Mouse (Mus musculus) activated CD4-positive, CD25-positive, alpha-beta regulatory T cell (primary cell): Measurements from ENCODE around the gene Sox21. TPM values are rescaled to one million over a fixed set of nuclear protein-coding genes. Genes with fewer than 3 reads are reported as not detected.

ENCODE experiments used
- polyA plus RNA-seq, 2 experiments: library from polyadenylated mRNA; unstranded; fragments of 100-300 nt; shearing (Covaris generic); gene quantifications; one replicate each; pipeline ENCODE4 v1.2.1; 2017

The Sox21 gene
- under 1 TPM in 1 of 2 experiments, not detected in 1; 0.10 TPM for polyA plus RNA-seq

DNA sequence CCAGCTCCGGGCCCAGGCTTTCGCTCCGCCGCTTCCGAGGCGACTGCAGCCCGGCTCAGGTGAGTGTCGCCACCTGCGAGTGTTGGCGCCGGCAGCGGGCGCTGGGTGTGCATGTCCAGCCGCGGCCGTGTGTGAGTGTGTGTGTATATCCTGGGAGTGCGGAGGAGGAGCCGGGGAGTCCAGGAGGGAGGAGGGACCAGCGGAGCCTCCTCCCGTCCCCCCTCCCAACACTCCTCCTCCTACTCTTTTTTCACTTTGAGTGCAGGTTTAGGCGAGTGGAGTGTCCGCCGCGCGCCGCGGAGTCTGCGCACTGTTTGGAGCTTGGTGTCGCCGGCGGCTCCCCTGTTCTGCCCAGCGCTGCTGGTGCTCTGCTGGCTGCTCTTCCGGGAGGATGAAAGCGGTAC lies at the start of gene Sox21:
Sox21 (minus strand) TSS at position 145 of the 404 bp plus-strand sequence.

DNA sequence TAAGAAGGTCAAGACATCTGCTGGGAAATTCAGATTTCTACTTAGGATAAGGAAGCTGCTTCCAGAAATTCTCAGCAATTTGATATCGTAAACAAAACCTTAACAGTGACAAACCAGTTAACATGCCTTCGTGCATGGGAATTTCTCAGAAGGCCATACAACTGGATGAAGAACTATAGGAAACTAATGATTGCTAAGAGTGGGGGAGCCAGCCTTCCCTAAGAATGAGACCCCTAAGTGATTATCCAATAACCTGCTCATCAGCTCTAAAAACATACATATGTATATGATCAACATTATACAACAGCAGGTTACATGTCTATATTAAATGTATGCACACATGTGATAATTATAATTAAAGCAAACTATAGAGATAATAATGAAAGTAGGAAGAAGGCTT lies 29.8 kb upstream of the Sox21 start, which contains the start of gene Gm9376:
Gm9376 (plus strand) TSS at position 301 of the 400 bp plus-strand sequence.

Other genes with a start within 250 kb of the Sox21 start
- gene Dct, start 184.8 kb downstream of the Sox21 start, polyA plus RNA-seq, result under 1 TPM; 0.16 to 0.85 TPM
- 10 to 100 TPM; 20.4 to 24.2 TPM for gene Tgds, start 104.3 kb downstream of the Sox21 start, polyA plus RNA-seq
- 10 to 100 TPM; 19.0 to 33.2 TPM for gene Gpr180, start 99.9 kb downstream of the Sox21 start, polyA plus RNA-seq
- not detected for gene Gm9376, start 29.9 kb upstream of the Sox21 start, polyA plus RNA-seq